Mouse (Mus musculus): Measurements from ENCODE around the gene Nin.

The Nin gene

GRCm38 (mm10) chr12:70118721-70119345 lies 5.3 kb upstream of the Nin start:
- no peak for DNase-seq

- no peak for DNase-seq
Measured at GRCm38 (mm10) chr12:70117146-70117545, 3.6 kb upstream of the Nin start.

GRCm38 (mm10) chr12:70112090-70112383 lies 1.5 kb downstream of the Nin start:
- no peak for DNase-seq

- DNase-seq: peak; percentile 81
Measured at GRCm38 (mm10) chr12:70111367-70112089, 2.0 kb downstream of the Nin start.

- DNase-seq: no peak
Measured at GRCm38 (mm10) chr12:70111117-70111366, 2.5 kb downstream of the Nin start.

- DNase-seq: no peak
Measured at GRCm38 (mm10) chr12:70110375-70111116, 3.0 kb downstream of the Nin start.

GRCm38 (mm10) chr12:70109921-70110320 lies 3.6 kb downstream of the Nin start:
- no peak for DNase-seq

- no peak for DNase-seq
Measured at GRCm38 (mm10) chr12:70108104-70108503, 5.4 kb downstream of the Nin start.

GRCm38 (mm10) chr12:70106508-70106907 lies 7.0 kb downstream of the Nin start:
- no peak for DNase-seq

- DNase-seq: no peak
Measured at GRCm38 (mm10) chr12:70105885-70106284, 7.6 kb downstream of the Nin start.

- DNase-seq: peak; percentile 51
Measured at GRCm38 (mm10) chr12:70104776-70105420, 8.6 kb downstream of the Nin start.

GRCm38 (mm10) chr12:70104199-70104598 lies 9.3 kb downstream of the Nin start:
- peak; percentile 27 for DNase-seq

- DNase-seq: no peak
Measured at GRCm38 (mm10) chr12:70103257-70103656, 10.3 kb downstream of the Nin start.

GRCm38 (mm10) chr12:70102426-70102825 lies 11.1 kb downstream of the Nin start:
- no peak for DNase-seq

- no peak for DNase-seq
Measured at GRCm38 (mm10) chr12:70101823-70102222, 11.7 kb downstream of the Nin start.

GRCm38 (mm10) chr12:70097901-70098300 lies 15.6 kb downstream of the Nin start:
- DNase-seq: no peak

- no peak for DNase-seq
Measured at GRCm38 (mm10) chr12:70097316-70097715, 16.2 kb downstream of the Nin start.

- no peak for DNase-seq
Measured at GRCm38 (mm10) chr12:70093266-70093893, 20.1 kb downstream of the Nin start.

GRCm38 (mm10) chr12:70088297-70088696 lies 25.2 kb downstream of the Nin start:
- DNase-seq: no peak

GRCm38 (mm10) chr12:70085351-70085750 lies 28.2 kb downstream of the Nin start:
- no peak for DNase-seq

GRCm38 (mm10) chr12:70084198-70084597 lies 29.3 kb downstream of the Nin start:
- no peak for DNase-seq

GRCm38 (mm10) chr12:70083737-70084136 lies 29.8 kb downstream of the Nin start:
- no peak for DNase-seq

- DNase-seq: no peak
Measured at GRCm38 (mm10) chr12:70082935-70083532, 30.5 kb downstream of the Nin start.

Measured in kidney, adult 18-20 months (tissue).